Mouse (Mus musculus) intestine, embryonic 14.5 days (tissue): ENCODE measurements around the gene Nox1. TPM values are rescaled to one million over a fixed set of nuclear protein-coding genes. Genes with fewer than 3 reads are reported as not detected.

Experiments
- ATAC-seq: fragments of 200-750 bp; cut with Nextera tagmentation; replicated peaks from 2 replicates; pipeline ENCODE4 v1.8.0; 2017; ENCODE audit warnings: low read depth, moderate number of reproducible peaks, moderate TSS enrichment, moderate library complexity; ENCODE audit not compliant: low FRiP score, low TSS enrichment
- DNase-seq: peaks from one replicate; pipeline ENCODE4 v3.0.0-alpha.2; 2018; ENCODE audit warnings: low spot score
- H3K27ac ChIP-seq: fragments of 300-500 bp; sonication (generic); 2 replicates; pipeline ENCODE4 v1.5.1; 2014; ENCODE audit warnings: low read depth, mild to moderate bottlenecking, control low read depth
- H3K27me3 ChIP-seq: fragments of 300-500 bp; sonication (generic); replicated peaks from 2 replicates; pipeline ENCODE4 v1.6.1; 2014; ENCODE audit warnings: low read length, control low read depth; ENCODE audit not compliant: control insufficient read depth, insufficient read depth
- H3K36me3 ChIP-seq: fragments of 300-500 bp; sonication (generic); 2 replicates; pipeline ENCODE4 v1.6.1; 2014; ENCODE audit warnings: low read length, control low read depth; ENCODE audit not compliant: control insufficient read depth, insufficient read depth
- H3K4me1 ChIP-seq: fragments of 300-500 bp; sonication (generic); replicated peaks from 2 replicates; pipeline ENCODE4 v1.6.1; 2014; ENCODE audit warnings: low read length, control low read depth, mixed read lengths; ENCODE audit not compliant: control insufficient read depth, insufficient read depth
- H3K4me2 ChIP-seq: fragments of 300-500 bp; sonication (generic); 2 replicates; pipeline ENCODE4 v1.6.1; 2014; ENCODE audit warnings: low read length
- H3K4me3 ChIP-seq: fragments of 300-500 bp; sonication (generic); 2 replicates; pipeline ENCODE4 v1.5.1; 2014; ENCODE audit warnings: low read depth, low read length, control low read depth, mixed read lengths
- H3K9ac ChIP-seq: fragments of 300-500 bp; sonication (generic); 2 replicates; pipeline ENCODE4 v1.6.1; 2014; ENCODE audit warnings: mild to moderate bottlenecking, low read length
- H3K9me3 ChIP-seq: fragments of 300-500 bp; sonication (generic); 2 replicates; pipeline ENCODE4 v1.6.1; 2016; ENCODE audit warnings: low read length, control low read depth; ENCODE audit not compliant: control insufficient read depth
- WGBS: fragments of 180-500 bp; shearing (Covaris S2); extraction: QIAGEN DNeasy Blood & Tissue Kit; methylation state at CpG from one replicate; pipeline ENCODE4 v1.1.7; 2014; 5-methylcytosine and 5-hydroxymethylcytosine counted together
- polyA plus RNA-seq: library from polyadenylated mRNA; unstranded; fragments of >200 nt; fragmentation: Nextera tagmentation; extraction: Ambion mirVana; gene quantifications from 2 replicates; pipeline ENCODE4 v1.2.1, GENCODE M21; 2014

Nox1 gene
- polyA plus RNA-seq, 1 experiment from 2014 or later, result 0.41 TPM

- Histone ChIP-seq H3K36me3 (no peaks in the 10 kb centered on the region), H3K27ac (no peak overlapping the region), H3K9me3 (no peaks in the 10 kb centered on the region), H3K4me1 (no peaks in the 10 kb centered on the region), H3K27me3 (no peaks in the 10 kb centered on the region), H3K4me3 (no peak overlapping the region), H3K4me2 (no peak overlapping the region), H3K9ac (no peak overlapping the region)
- ATAC-seq (no peak), DNase-seq (no peak)
- WGBS, result 62% methylated on average over 2 of the region's 2 CpGs
Measured at GRCm38 (mm10) chrX:134102641-134103040, 119.1 kb downstream of the Nox1 start.

- Histone ChIP-seq H3K27me3 (no peaks in the 10 kb centered on the region), H3K4me3 (no peak overlapping the region), H3K27ac (no peak overlapping the region), H3K9ac (no peak overlapping the region), H3K36me3 (peaks cover 17% of the 10 kb centered on the region), H3K9me3 (no peaks in the 10 kb centered on the region), H3K4me1 (no peaks in the 10 kb centered on the region), H3K4me2 (no peak overlapping the region)
- WGBS, result 83% methylated on average over 1 of the region's 1 CpGs
- ATAC-seq (no peak), DNase-seq (no peak)
Measured at GRCm38 (mm10) chrX:134085453-134085852, 136.3 kb downstream of the Nox1 start.

- DNase-seq (no peak), ATAC-seq (no peak)
- Histone ChIP-seq H3K4me1 (no peaks in the 10 kb centered on the region), H3K36me3 (peaks cover 20% of the 10 kb centered on the region; the same call in 1 of the 2 replicates), H3K4me3 (peak overlapping the region; percentile 53), H3K27me3 (no peaks in the 10 kb centered on the region), H3K9ac (peak overlapping the region; percentile 70), H3K4me2 (peak overlapping the region; percentile 46), H3K9me3 (no peaks in the 10 kb centered on the region), H3K27ac (peak overlapping the region; percentile 83)
- 20% methylated on average over 10 of the region's 10 CpGs for WGBS
Measured at GRCm38 (mm10) chrX:134059764-134060163, 162.0 kb downstream of the Nox1 start.

- no peaks in the 10 kb centered on the region for H3K27me3 ChIP-seq
- H3K4me1 ChIP-seq, result no peaks in the 10 kb centered on the region
- peak within 1 kb of the TSS; percentile 70 for H3K9ac ChIP-seq
- peak; percentile 94 for DNase-seq
- H3K4me3 ChIP-seq, result peak within 1 kb of the TSS; percentile 53
- H3K36me3 ChIP-seq, result peaks cover 20% of the 10 kb centered on the region; the same call in 1 of the 2 replicates
- WGBS, result 19% methylated on average over 59 of the region's 77 CpGs
- peak within 1 kb of the TSS; percentile 83 for H3K27ac ChIP-seq
- peak within 1 kb of the TSS; percentile 46 for H3K4me2 ChIP-seq
- no peaks in the 10 kb centered on the region for H3K9me3 ChIP-seq
- peak; percentile 97 for ATAC-seq
Measured at GRCm38 (mm10) chrX:134058987-134059712, 162.6 kb downstream of the Nox1 start, which contains the start of gene Cstf2. Gene Cstf2 (plus strand): TSS chrX:134059187.

GRCm38 (mm10) chrX:134058040-134058875 lies 163.5 kb downstream of the Nox1 start:
- Histone ChIP-seq H3K9ac (no peak overlapping the region), H3K27ac (no peak overlapping the region), H3K27me3 (no peaks in the 10 kb centered on the region), H3K9me3 (no peaks in the 10 kb centered on the region), H3K4me3 (peak overlapping the region; percentile 53; the same call in 1 of the 2 replicates), H3K4me1 (no peaks in the 10 kb centered on the region), H3K4me2 (peak overlapping the region; percentile 33), H3K36me3 (peaks cover 17% of the 10 kb centered on the region; the same call in 1 of the 2 replicates)
- WGBS, result 64% methylated on average over 14 of the region's 14 CpGs
- DNase-seq, result no peak
- no peak; the same call in 1 of the 2 replicates for ATAC-seq

- DNase-seq (no peak), ATAC-seq (no peak)
- no peaks in the 10 kb centered on the region for H3K9me3 ChIP-seq
- H3K36me3 ChIP-seq, result peaks cover 7% of the 10 kb centered on the region; the same call in 1 of the 2 replicates
- WGBS, result 88% methylated on average over 2 of the region's 2 CpGs
- H3K4me3 ChIP-seq, result no peak overlapping the region
- H3K9ac ChIP-seq, result no peak overlapping the region
- H3K27me3 ChIP-seq, result no peaks in the 10 kb centered on the region
- no peak overlapping the region for H3K4me2 ChIP-seq
- H3K4me1 ChIP-seq, result no peaks in the 10 kb centered on the region
- no peak overlapping the region for H3K27ac ChIP-seq
Measured at GRCm38 (mm10) chrX:134056897-134057296, 164.9 kb downstream of the Nox1 start.

GRCm38 (mm10) chrX:134048994-134049393 lies 172.8 kb downstream of the Nox1 start:
- H3K36me3 ChIP-seq, result no peaks in the 10 kb centered on the region
- H3K27me3 ChIP-seq, result no peaks in the 10 kb centered on the region
- H3K27ac ChIP-seq, result no peak overlapping the region
- 57% methylated on average over 1 of the region's 1 CpGs for WGBS
- no peak overlapping the region for H3K4me2 ChIP-seq
- ATAC-seq (no peak), DNase-seq (no peak)
- no peak overlapping the region for H3K4me3 ChIP-seq
- H3K9me3 ChIP-seq, result no peaks in the 10 kb centered on the region
- no peaks in the 10 kb centered on the region for H3K4me1 ChIP-seq
- H3K9ac ChIP-seq, result no peak overlapping the region
